Mouse (Mus musculus): ENCODE results near the gene Ciita. TPM values are rescaled to one million over a fixed set of nuclear protein-coding genes. Genes with fewer than 3 reads are reported as not detected.

Ciita gene
- total and polyA plus RNA-seq, 3 experiments: 39.1 to 69.6 (median 39.8) TPM

- Histone ChIP-seq H3K4me1 (ENCODE audit: control insufficient read depth in 1 of 2, insufficient read depth in 2 of 2) (peaks cover 25 to 50% of the 10 kb centered on the region in 2 experiments), H3K4me3 (replicated peaks in 1 of 3; ENCODE audit: low read depth in 2 of 3, low read length in 2 of 3, poor library complexity in 1 of 3) (peak overlapping the region; percentile 59 to 81 (median 70)), H3K27me3 (replicated peaks) (no peaks in the 10 kb centered on the region), H3K36me3 (replicated peaks in 1 of 2; ENCODE audit: control insufficient read depth in 1 of 2, insufficient read depth in 1 of 2, low read length in 1 of 2) (peaks cover 3 to 38% of the 10 kb centered on the region in 2 experiments), H3K27ac (ENCODE audit: insufficient read depth, low read depth) (peak overlapping the region; percentile 78), H3K79me2 (replicated peaks; ENCODE audit: control insufficient read depth, extremely low read depth, insufficient read depth, poor library complexity, severe bottlenecking) (peaks cover 9% of the 10 kb centered on the region), H3K9ac (ENCODE audit: insufficient read depth, low read depth) (peak overlapping the region; percentile 39), H3K4me2 (ENCODE audit: insufficient read depth, low read depth, poor library complexity, severe bottlenecking) (peak overlapping the region; percentile 94), H3K9me3 (replicated peaks; ENCODE audit: low read length) (no peaks in the 10 kb centered on the region)
- in situ Hi-C loops (cut with MboI; ENCODE audit: low pct_ligation_motif_present, low pct_unique_long_range_greater_than_20kb, low sequenced_read_pairs): no loop called here
- peak; percentile 56 for DNase-seq (ENCODE audit: extremely low read depth)
- dilution Hi-C loops (cut with MboI; ENCODE audit: extremely low pct_ligation_motif_present, extremely low pct_unique_long_range_greater_than_20kb, low sequenced_read_pairs): no loop called here
- TF ChIP-seq RCOR1 (conservative IDR thresholded peaks at IDR 0.05; ENCODE audit: low read depth, low read length) (peak; percentile 42; the same call in 1 of the 2 replicates), IRF4 (IDR thresholded peaks at IDR 0.05; ENCODE audit: low read depth, low read length) (no peak), JUND (conservative IDR thresholded peaks at IDR 0.05; ENCODE audit: low read depth, low read length) (no peak), TCF12 (IDR thresholded peaks at IDR 0.05; ENCODE audit: low read depth, low read length) (peak; percentile 15; the same call in 1 of the 2 replicates), ETS1 (conservative IDR thresholded peaks at IDR 0.05; ENCODE audit: low read depth, low read length) (0 out of 2 replicates have a peak, but pooled peaks have one; percentile 4), CTCF (conservative IDR thresholded peaks at IDR 0.05 in 1 of 2, IDR thresholded peaks at IDR 0.05 in 1 of 2; ENCODE audit: low read depth in 2 of 2, low read length in 2 of 2) (no peak; a peak in 1 of 4 replicates), TBP (conservative IDR thresholded peaks at IDR 0.05; ENCODE audit: low read depth, low read length) (0 out of 2 replicates have a peak, but pooled peaks have one; percentile 12), NELFE (IDR thresholded peaks at IDR 0.05; ENCODE audit: low read depth, low read length) (peak; percentile 47; the same call in 1 of the 2 replicates), NRF1 (IDR thresholded peaks at IDR 0.05; ENCODE audit: low read depth, low read length) (no peak), SIN3A (IDR thresholded peaks at IDR 0.05; ENCODE audit: low read length) (peak; percentile 26; the same call in 1 of the 2 replicates)
Observed at GRCm38 (mm10) chr16:10489904-10490457, 10.1 kb downstream of the Ciita start.

- no peak for DNase-seq (ENCODE audit: extremely low read depth)
- TF ChIP-seq RAD21 (IDR thresholded peaks at IDR 0.05; ENCODE audit: low read depth, low read length): peak; percentile 50
- peak; percentile 37; the same call in 1 of the 2 replicates for TF ChIP-seq POLR2A (IDR thresholded peaks at IDR 0.05; ENCODE audit: low read depth, low read length)
- TF ChIP-seq MAX (IDR thresholded peaks at IDR 0.05; ENCODE audit: low read length): 0 out of 2 replicates have a peak, but pooled peaks have one; percentile 31
- 0 out of 2 replicates have a peak, but pooled peaks have one; percentile 6 for TF ChIP-seq EP300 (IDR thresholded peaks at IDR 0.05; ENCODE audit: low read length)
- 0 out of 2 replicates have a peak, but pooled peaks have one; percentile 16 for TF ChIP-seq MEF2A (IDR thresholded peaks at IDR 0.05; ENCODE audit: borderline replicate concordance, low read depth, low read length)
- no peak for TF ChIP-seq ZKSCAN1 (IDR thresholded peaks at IDR 0.05; ENCODE audit: borderline replicate concordance, low read depth, low read length)
- TF ChIP-seq ZMIZ1 (IDR thresholded peaks at IDR 0.05; ENCODE audit: low read depth, low read length): peak; percentile 61; the same call in 1 of the 2 replicates
- TF ChIP-seq ELF1 (IDR thresholded peaks at IDR 0.05; ENCODE audit: low read depth, low read length): 0 out of 2 replicates have a peak, but pooled peaks have one; percentile 19
- TF ChIP-seq RCOR1 (conservative IDR thresholded peaks at IDR 0.05; ENCODE audit: low read depth, low read length): no peak
- TF ChIP-seq MAFK (IDR thresholded peaks at IDR 0.05; ENCODE audit: insufficient replicate concordance, low read length): no peak
- 0 out of 2 replicates have a peak, but pooled peaks have one; percentile 33 for TF ChIP-seq MYC (IDR thresholded peaks at IDR 0.05; ENCODE audit: low read depth, low read length)
- TF ChIP-seq MAZ (IDR thresholded peaks at IDR 0.05; ENCODE audit: low read depth, low read length): 0 out of 2 replicates have a peak, but pooled peaks have one; percentile 9
- TF ChIP-seq SMC3 (IDR thresholded peaks at IDR 0.05; ENCODE audit: low read depth, low read length): peak; percentile 42
- TF ChIP-seq PAX5 (IDR thresholded peaks at IDR 0.05; ENCODE audit: low read length): no peak
- TF ChIP-seq CTCF (conservative IDR thresholded peaks at IDR 0.05 in 1 of 2, IDR thresholded peaks at IDR 0.05 in 1 of 2; ENCODE audit: low read depth in 2 of 2, low read length in 2 of 2): peak in 1 of 2 experiments; percentile 52; a peak in 2 of 4 replicates
- no peak for TF ChIP-seq POLR2AphosphoS2 (IDR thresholded peaks at IDR 0.05; ENCODE audit: low read depth, low read length)
- 0 out of 2 replicates have a peak, but pooled peaks have one; percentile 33 for TF ChIP-seq KAT2A (IDR thresholded peaks at IDR 0.05; ENCODE audit: insufficient replicate concordance, low read length)
- TF ChIP-seq TBP (conservative IDR thresholded peaks at IDR 0.05; ENCODE audit: low read depth, low read length): 0 out of 2 replicates have a peak, but pooled peaks have one; percentile 6
- TF ChIP-seq NELFE (IDR thresholded peaks at IDR 0.05; ENCODE audit: low read depth, low read length): peak; percentile 18; the same call in 1 of the 2 replicates
- no peak for TF ChIP-seq ETS1 (conservative IDR thresholded peaks at IDR 0.05; ENCODE audit: low read depth, low read length)
- 0 out of 2 replicates have a peak, but pooled peaks have one; percentile 60 for TF ChIP-seq UBTF (IDR thresholded peaks at IDR 0.05; ENCODE audit: low read depth, low read length)
- peak overlapping the region; percentile 50 for H3K27ac ChIP-seq (ENCODE audit: insufficient read depth, low read depth)
- in situ Hi-C loops (cut with MboI; ENCODE audit: low pct_ligation_motif_present, low pct_unique_long_range_greater_than_20kb, low sequenced_read_pairs): no loop called here
- dilution Hi-C loops (cut with MboI; ENCODE audit: extremely low pct_ligation_motif_present, extremely low pct_unique_long_range_greater_than_20kb, low sequenced_read_pairs): no loop called here
- H3K4me1 ChIP-seq (ENCODE audit: control insufficient read depth in 1 of 2, insufficient read depth in 2 of 2): peaks cover 28 to 57% of the 10 kb centered on the region in 2 experiments
- H3K27me3 ChIP-seq (replicated peaks): no peaks in the 10 kb centered on the region
- peaks cover 9% of the 10 kb centered on the region for H3K79me2 ChIP-seq (replicated peaks; ENCODE audit: control insufficient read depth, extremely low read depth, insufficient read depth, poor library complexity, severe bottlenecking)
- peaks cover 3 to 44% of the 10 kb centered on the region in 2 experiments for H3K36me3 ChIP-seq (replicated peaks in 1 of 2; ENCODE audit: control insufficient read depth in 1 of 2, insufficient read depth in 1 of 2, low read length in 1 of 2)
- H3K4me2 ChIP-seq (ENCODE audit: insufficient read depth, low read depth, poor library complexity, severe bottlenecking): peak overlapping the region; percentile 94
- peak overlapping the region; percentile 59 to 81 (median 70) for H3K4me3 ChIP-seq (replicated peaks in 1 of 3; ENCODE audit: low read depth in 2 of 3, low read length in 2 of 3, poor library complexity in 1 of 3)
- no peaks in the 10 kb centered on the region for H3K9me3 ChIP-seq (replicated peaks; ENCODE audit: low read length)
- peak overlapping the region; percentile 39 for H3K9ac ChIP-seq (ENCODE audit: insufficient read depth, low read depth)
Observed at GRCm38 (mm10) chr16:10490503-10491150, 10.8 kb downstream of the Ciita start.

All from CH12.LX (cell line).